Comparison of ENCODE assay signal across 14 mouse cellular contexts in the genomic region with DNA sequence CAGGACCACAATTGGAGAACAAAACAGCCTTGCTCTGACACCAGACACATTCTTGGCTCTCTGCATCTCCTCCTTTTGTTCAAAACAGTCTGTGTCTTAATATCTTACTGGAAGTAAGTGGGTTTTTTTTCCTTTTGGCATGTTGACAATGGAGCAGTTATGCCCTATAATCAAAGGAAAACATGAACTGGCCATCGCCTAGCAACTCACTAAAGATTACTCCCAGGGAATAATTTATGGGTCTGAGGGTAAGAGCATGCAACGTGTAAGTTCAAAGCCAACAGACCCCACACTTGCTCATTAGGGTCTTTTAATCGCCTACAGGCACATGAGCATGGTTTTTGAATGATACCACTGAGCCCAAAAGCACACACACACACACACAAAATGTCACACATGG.
DNase-seq lines count a peak whose midpoint lies in the region; ATAC-seq lines count a peak whose summit lies in the region.
"Had no signal": no experiment of that assay in that cellular context is flagged by ENCODE, and none has a peak within 500 bp of the region (broad histone marks: within the 10 kb centered on the region; RNA-seq: fewer than 3 reads in every experiment).

No protein-coding gene starts in this region.

- no peaks in the 10 kb centered on the region for H3K36me3 ChIP-seq in hindbrain, embryonic 16.5 days (ENCODE audit: control insufficient read depth, insufficient read depth, low read length)
- peaks cover 3% of the 10 kb centered on the region; the same call in 1 of the 2 replicates for H3K36me3 ChIP-seq in hindbrain, embryonic 12.5 days
- no peaks in the 10 kb centered on the region for H3K36me3 ChIP-seq in midbrain, embryonic 14.5 days (ENCODE audit: control insufficient read depth, insufficient read depth, low read length)
- H3K36me3 ChIP-seq in midbrain, embryonic 11.5 days (ENCODE audit: control insufficient read depth, insufficient read depth, low read length): no peaks in the 10 kb centered on the region
- H3K36me3 ChIP-seq in forebrain, embryonic 15.5 days: no peaks in the 10 kb centered on the region
- H3K36me3 ChIP-seq: limb, embryonic 10.5 days; liver, embryonic 13.5 days had no signal

- no peaks in the 10 kb centered on the region for H3K27me3 ChIP-seq in hindbrain, embryonic 16.5 days (replicated peaks; ENCODE audit: control insufficient read depth, insufficient read depth, low read length)
- H3K27me3 ChIP-seq in hindbrain, embryonic 12.5 days: no peaks in the 10 kb centered on the region
- no peaks in the 10 kb centered on the region for H3K27me3 ChIP-seq in midbrain, embryonic 14.5 days (ENCODE audit: control insufficient read depth, insufficient read depth, low read length)
- no peaks in the 10 kb centered on the region for H3K27me3 ChIP-seq in midbrain, embryonic 11.5 days (ENCODE audit: control insufficient read depth, insufficient read depth, low read length)
- H3K27me3 ChIP-seq in forebrain, embryonic 15.5 days: no peaks in the 10 kb centered on the region
- H3K27me3 ChIP-seq: liver, embryonic 13.5 days had no signal

- DNase-seq in midbrain, embryonic 14.5 days: peak; percentile 53
- DNase-seq in midbrain, embryonic 11.5 days (ENCODE audit: low spot score, missing footprints): no peak
- DNase-seq in retina, postnatal 1 day: peak; percentile 38
- no peak for DNase-seq in cerebellum, postnatal 25 days
- no peak for DNase-seq in thymus, postnatal 14 days
- DNase-seq: adrenal gland, postnatal 36 days; kidney, postnatal 14 days; liver, embryonic 13.5 days; thymus, adult 18-20 months had no signal

- peak; percentile 57; the same call in 1 of the 2 replicates for ATAC-seq in hindbrain, embryonic 16.5 days
- no peak for ATAC-seq in hindbrain, embryonic 12.5 days (ENCODE audit: low FRiP score)
- ATAC-seq in midbrain, embryonic 14.5 days (ENCODE audit: low FRiP score, low TSS enrichment): peak; percentile 43; the same call in 1 of the 2 replicates
- no peak for ATAC-seq in midbrain, embryonic 11.5 days (ENCODE audit: low FRiP score)
- peak; percentile 36 for ATAC-seq in forebrain, embryonic 15.5 days (replicated peaks)

- no peak overlapping the region for H3K4me2 ChIP-seq in hindbrain, embryonic 16.5 days (ENCODE audit: low read length)
- H3K4me2 ChIP-seq in hindbrain, embryonic 12.5 days (replicated peaks): no peak overlapping the region
- no peak overlapping the region for H3K4me2 ChIP-seq in midbrain, embryonic 14.5 days (ENCODE audit: low read length)
- H3K4me2 ChIP-seq in midbrain, embryonic 11.5 days: no peak overlapping the region
- no peak overlapping the region for H3K4me2 ChIP-seq in forebrain, embryonic 15.5 days (replicated peaks)
- H3K4me2 ChIP-seq: liver, embryonic 13.5 days had no signal

- H3K9me3 ChIP-seq in hindbrain, embryonic 16.5 days (ENCODE audit: control insufficient read depth, low read length): no peaks in the 10 kb centered on the region
- H3K9me3 ChIP-seq in hindbrain, embryonic 12.5 days (replicated peaks): no peaks in the 10 kb centered on the region
- no peaks in the 10 kb centered on the region for H3K9me3 ChIP-seq in midbrain, embryonic 14.5 days (ENCODE audit: control insufficient read depth, low read length)
- H3K9me3 ChIP-seq in midbrain, embryonic 11.5 days (ENCODE audit: control insufficient read depth, low read length): no peaks in the 10 kb centered on the region
- H3K9me3 ChIP-seq in forebrain, embryonic 15.5 days: no peaks in the 10 kb centered on the region
- H3K9me3 ChIP-seq: heart, embryonic 10.5 days; limb, embryonic 10.5 days; liver, embryonic 13.5 days had no signal

- H3K27ac ChIP-seq in hindbrain, embryonic 16.5 days (ENCODE audit: low read depth, low read length): no peak overlapping the region
- H3K27ac ChIP-seq in hindbrain, embryonic 12.5 days: no peak overlapping the region
- no peak overlapping the region for H3K27ac ChIP-seq in midbrain, embryonic 14.5 days (replicated peaks; ENCODE audit: low read depth, low read length)
- H3K27ac ChIP-seq in midbrain, embryonic 11.5 days (ENCODE audit: low read depth, low read length): no peak overlapping the region
- H3K27ac ChIP-seq in forebrain, embryonic 15.5 days (replicated peaks): peak overlapping the region; percentile 91
- H3K27ac ChIP-seq: heart, embryonic 10.5 days; limb, embryonic 10.5 days; liver, embryonic 13.5 days had no signal

- H3K4me1 ChIP-seq in hindbrain, embryonic 16.5 days (ENCODE audit: control insufficient read depth, insufficient read depth, low read depth, low read length): peaks cover 7% of the 10 kb centered on the region
- H3K4me1 ChIP-seq in hindbrain, embryonic 12.5 days: peaks cover 7% of the 10 kb centered on the region
- H3K4me1 ChIP-seq in midbrain, embryonic 14.5 days (ENCODE audit: control insufficient read depth, insufficient read depth, low read length): peaks cover 12% of the 10 kb centered on the region; the same call in 1 of the 2 replicates
- H3K4me1 ChIP-seq in midbrain, embryonic 11.5 days (ENCODE audit: control insufficient read depth, insufficient read depth, low read length): peaks cover 6% of the 10 kb centered on the region; the same call in 1 of the 2 replicates
- peaks cover 40% of the 10 kb centered on the region for H3K4me1 ChIP-seq in forebrain, embryonic 15.5 days
- H3K4me1 ChIP-seq: heart, embryonic 10.5 days; liver, embryonic 13.5 days had no signal

- no peak overlapping the region for H3K4me3 ChIP-seq in hindbrain, embryonic 16.5 days (ENCODE audit: low read length)
- no peak overlapping the region for H3K4me3 ChIP-seq in hindbrain, embryonic 12.5 days
- no peak overlapping the region for H3K4me3 ChIP-seq in midbrain, embryonic 14.5 days (replicated peaks; ENCODE audit: low read depth, low read length)
- H3K4me3 ChIP-seq in midbrain, embryonic 11.5 days (ENCODE audit: low read depth, low read length): no peak overlapping the region
- no peak overlapping the region for H3K4me3 ChIP-seq in forebrain, embryonic 15.5 days
- H3K4me3 ChIP-seq: heart, embryonic 10.5 days; limb, embryonic 10.5 days; liver, embryonic 13.5 days had no signal

- no peak overlapping the region for H3K9ac ChIP-seq in hindbrain, embryonic 16.5 days (ENCODE audit: low read depth, low read length)
- no peak overlapping the region for H3K9ac ChIP-seq in hindbrain, embryonic 12.5 days
- H3K9ac ChIP-seq in midbrain, embryonic 14.5 days (replicated peaks; ENCODE audit: low read length): no peak overlapping the region
- no peak overlapping the region for H3K9ac ChIP-seq in midbrain, embryonic 11.5 days (ENCODE audit: low read length)
- H3K9ac ChIP-seq in forebrain, embryonic 15.5 days (replicated peaks): no peak overlapping the region
- H3K9ac ChIP-seq: liver, embryonic 13.5 days had no signal

- 20% methylated on average over 3 of the region's 3 CpGs for WGBS in hindbrain, embryonic 16.5 days
- 31% methylated on average over 3 of the region's 3 CpGs for WGBS in hindbrain, embryonic 12.5 days
- WGBS in midbrain, embryonic 14.5 days: 17% methylated on average over 3 of the region's 3 CpGs
- WGBS in midbrain, embryonic 11.5 days: 56% methylated on average over 3 of the region's 3 CpGs
- 12% methylated on average over 3 of the region's 3 CpGs for WGBS in forebrain, embryonic 15.5 days

Comparison
In these comparisons a context has a peak if more than half of its experiments do, and no peak if none do; other contexts are left out.
1. ATAC-seq: peak in hindbrain, embryonic 16.5 days (single experiment), midbrain, embryonic 14.5 days (single experiment) and forebrain, embryonic 15.5 days (single experiment); none in hindbrain, embryonic 12.5 days (single experiment) and midbrain, embryonic 11.5 days (single experiment).
2. DNase-seq: peak in midbrain, embryonic 14.5 days (single experiment) and retina, postnatal 1 day (single experiment); none in midbrain, embryonic 11.5 days (single experiment), cerebellum, postnatal 25 days (0 of 2) and thymus, postnatal 14 days (single experiment).